Mouse (Mus musculus) neutrophil, adult 5-6 weeks (primary cell): Measurements from ENCODE around the gene Gm9970. TPM values are rescaled to one million over a fixed set of nuclear protein-coding genes. Genes with fewer than 3 reads are reported as not detected.

ENCODE experiments used
- ATAC-seq: fragments of 151-379, 151-347 bp; 2 replicates; pipeline ENCODE4 v1.8.0; 2017; ENCODE audit warnings: mild to moderate bottlenecking, moderate TSS enrichment; ENCODE audit not compliant: insufficient number of reproducible peaks, poor library complexity, low FRiP score, severe bottlenecking; ENCODE audit errors: extremely low read depth
- total RNA-seq: library from RNA; stranded (forward); fragments of 200-1000 nt; gene quantifications from 2 replicates; pipeline ENCODE4 v1.2.3, GENCODE M21; 2017

Gm9970 gene
- total RNA-seq, 1 experiment from 2014 or later: not detected

DNA sequence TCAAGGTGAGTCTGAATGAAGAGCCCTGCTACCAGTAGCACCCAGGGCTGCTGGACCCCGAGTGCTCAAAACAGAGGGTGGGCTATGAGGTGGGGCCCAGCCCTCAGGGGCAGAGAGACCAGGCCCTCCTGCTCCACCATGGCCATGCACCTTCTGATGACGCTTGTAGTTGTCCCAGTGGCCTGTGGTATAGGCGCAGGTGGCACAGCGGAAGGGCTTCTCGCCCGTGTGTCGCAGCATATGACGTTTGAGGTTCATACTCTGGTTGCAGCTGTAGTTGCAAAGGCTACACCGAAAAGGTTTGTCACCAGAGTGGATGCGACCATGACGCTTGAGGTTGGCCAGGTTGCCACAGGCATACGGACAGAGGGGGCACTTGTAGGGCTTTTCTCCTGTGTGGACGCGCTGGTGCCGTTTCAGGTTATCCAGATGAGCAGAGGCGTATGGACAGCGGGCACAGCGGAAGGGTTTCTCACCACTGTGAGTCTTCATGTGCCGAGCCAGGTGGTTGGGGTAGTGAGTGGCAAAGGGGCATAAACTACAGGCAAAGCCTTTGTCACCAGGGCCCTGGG, 41.6 kb downstream of the Gm9970 start:
- ATAC-seq: no peak

DNA sequence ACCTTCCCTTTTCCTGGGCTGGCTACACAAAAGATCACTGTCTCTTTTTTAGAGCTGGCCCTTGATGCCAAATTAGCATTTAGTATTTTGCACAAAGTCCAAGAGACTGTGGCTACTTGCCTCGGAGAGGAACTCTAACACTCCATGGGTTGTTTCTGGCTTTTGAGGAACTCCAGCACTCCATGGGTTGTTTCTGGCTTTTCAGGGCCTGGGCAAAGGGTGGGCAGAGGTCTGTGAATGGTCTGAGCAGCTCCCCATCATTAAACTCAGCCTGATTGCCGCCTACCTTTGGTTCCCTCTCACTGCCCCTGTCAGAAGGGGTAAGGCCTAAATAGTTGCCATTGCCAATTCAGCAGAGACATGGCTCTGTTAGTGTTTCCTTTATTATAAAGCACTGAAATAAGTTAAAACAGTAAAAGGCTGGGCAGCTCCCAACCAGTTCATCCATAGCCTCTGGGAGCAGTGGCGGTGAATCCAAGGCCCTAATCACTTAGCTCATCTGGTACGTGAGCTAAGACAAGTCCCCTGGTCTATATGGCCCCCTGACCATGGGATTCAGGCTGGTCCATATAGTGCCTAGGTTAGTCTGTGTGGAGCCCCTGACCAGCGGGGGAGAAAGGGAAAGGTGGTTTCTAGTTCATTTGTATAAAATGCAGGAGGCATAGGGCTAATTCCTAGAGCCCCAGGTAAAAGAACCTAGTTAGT, 42.3 kb downstream of the Gm9970 start:
- no peak for ATAC-seq

DNA sequence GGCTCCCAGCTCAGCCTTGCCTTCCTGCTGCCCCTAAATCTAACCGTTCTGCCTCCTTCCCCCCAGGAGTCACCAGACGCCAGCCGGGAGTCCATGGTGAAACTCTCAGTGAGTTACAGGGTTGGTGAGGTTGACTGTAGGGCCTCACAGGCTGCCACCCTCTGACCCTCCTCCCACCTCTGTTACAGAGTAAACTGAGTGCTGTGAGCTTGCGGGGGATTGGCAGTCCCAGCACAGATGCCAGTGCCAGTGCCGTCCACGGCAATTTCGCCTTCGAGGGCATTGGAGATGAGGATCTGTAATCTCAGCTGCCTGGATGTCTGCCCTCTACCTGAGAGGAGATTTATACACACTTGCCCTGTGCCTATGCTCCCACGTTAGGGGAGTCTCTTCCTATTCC, 42.9 kb downstream of the Gm9970 start:
- ATAC-seq: no peak

DNA sequence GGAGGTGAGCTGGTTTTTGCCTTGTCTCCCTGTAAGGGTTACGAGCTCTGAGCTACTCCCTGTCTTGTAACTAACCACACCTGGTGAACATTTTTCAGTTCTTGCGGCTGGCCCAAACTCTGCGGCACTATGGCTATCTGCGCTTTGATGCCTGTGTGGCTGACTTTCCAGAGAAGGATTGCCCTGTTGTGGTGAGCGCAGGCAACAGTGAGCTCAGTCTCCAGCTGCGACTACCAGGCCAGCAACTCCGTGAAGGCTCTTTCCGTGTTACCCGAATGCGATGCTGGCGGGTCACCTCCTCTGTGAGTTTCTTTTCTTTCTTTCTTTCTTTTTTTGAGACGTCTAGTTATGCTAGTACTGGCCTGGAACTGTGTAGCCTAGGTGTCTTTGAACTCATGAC, 44.0 kb downstream of the Gm9970 start:
- ATAC-seq: no peak

DNA sequence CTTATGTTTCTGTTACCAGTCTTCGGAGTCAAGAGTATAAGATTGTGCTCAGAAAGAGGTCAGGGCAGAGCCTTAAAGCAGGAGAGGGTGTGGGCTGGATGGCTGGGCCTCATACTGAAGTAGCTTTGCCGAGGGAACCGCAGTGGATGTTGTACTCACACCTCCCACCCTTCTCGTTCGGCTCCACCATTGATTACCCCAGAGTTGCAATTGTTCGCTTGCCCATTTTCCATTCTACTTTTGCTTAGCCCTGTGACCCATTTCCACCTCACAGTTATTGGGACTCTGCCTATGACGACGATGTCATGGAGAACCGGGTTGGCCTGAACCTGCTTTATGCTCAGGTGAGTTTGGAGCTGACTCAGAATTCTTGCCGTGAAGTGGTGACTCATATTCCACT, 44.8 kb downstream of the Gm9970 start:
- ATAC-seq: no peak

DNA sequence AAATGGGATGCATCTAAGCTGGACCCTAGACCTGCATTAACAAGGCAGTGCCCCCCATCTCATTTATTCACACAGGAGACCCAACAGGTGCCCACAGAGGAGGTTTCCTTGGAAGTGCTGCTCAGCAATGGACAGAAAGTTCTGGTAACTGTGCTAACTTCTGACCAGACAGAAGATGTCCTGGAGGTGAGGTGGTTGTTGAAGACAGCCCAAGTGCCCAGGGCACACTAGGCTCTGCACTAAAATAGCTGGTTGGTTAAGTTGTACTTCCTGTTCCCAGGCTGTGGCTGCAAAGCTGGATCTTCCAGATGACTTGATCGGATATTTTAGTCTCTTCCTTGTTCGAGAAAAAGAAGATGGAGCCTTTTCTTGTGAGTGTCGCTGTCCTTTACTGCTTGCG, 45.4 kb downstream of the Gm9970 start:
- no peak for ATAC-seq

DNA sequence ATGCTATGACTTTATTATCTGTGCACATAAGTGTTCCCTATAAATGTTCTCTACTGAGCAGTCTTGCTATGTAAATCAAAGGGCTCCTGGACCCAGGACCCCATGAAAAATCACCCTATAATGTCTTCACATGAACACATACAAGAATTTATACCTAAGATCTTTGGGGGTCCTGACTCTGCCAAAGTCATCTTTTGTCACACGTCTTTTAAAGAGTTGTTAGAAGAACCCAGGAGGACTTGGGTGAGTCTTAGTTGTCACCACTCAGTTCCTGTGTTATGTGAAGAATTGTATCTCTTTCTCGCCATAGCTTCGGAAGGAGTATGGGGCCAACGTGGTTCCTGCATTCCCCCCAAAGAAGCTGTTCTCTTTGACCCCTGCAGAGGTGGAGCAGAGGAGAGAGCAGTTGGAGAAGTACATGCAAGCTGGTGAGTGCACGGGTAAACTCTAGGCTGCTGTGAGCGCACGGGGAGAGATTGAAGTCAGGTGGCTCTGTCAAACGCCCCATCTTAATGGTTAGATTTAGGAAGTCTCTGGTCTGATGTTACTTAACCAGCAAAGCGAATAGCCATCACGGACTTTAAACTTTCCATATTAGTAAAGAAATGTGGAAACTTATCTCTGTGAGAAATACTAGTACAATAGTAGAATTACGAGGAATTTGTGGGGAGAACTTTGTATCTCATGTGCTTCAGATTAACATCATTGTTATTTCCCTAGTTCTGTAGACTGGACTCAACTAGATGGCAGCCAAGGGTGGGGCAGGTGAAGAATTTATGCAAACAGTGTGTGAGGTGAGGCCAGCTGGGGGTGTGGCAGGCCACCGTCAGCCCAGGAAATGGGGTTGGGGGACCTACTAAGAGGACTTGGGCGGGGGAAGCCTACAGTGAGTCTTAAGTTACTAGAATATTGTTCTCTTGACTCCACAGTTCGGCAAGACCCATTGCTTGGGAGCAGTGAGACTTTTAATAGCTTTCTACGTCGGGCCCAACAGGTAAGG, 46.2 kb downstream of the Gm9970 start:
- ATAC-seq: no peak

DNA sequence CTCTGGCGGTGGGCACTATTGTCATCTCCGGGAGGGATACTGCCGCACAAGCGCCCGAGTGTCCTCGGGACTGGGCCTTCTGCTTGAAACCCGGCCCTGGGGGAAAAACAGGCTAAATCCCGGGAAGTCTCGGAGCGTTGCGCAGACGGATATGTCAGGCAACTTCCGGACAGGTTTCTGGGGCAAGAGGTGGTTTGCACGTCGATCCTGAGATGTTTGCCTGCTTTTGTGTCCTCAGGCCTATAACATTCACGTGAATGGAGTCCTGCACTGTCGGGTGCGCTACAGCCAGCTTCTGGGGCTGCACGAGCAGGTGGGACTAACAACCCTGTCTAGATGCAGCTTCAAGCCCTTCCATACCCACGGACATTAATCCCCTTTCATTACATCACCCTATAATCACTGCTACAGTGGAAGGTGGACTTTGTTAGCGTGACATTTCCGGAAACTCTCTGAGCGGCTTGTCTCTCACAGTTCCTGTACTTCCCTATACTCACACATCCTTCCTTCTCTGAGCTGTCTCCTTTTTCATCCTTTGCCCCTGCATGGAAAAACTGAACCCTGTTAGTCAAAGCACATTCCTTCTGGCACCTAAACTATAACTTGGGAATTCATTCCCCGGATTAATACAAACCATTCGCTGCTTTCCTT, 47.3 kb downstream of the Gm9970 start:
- no peak for ATAC-seq

DNA sequence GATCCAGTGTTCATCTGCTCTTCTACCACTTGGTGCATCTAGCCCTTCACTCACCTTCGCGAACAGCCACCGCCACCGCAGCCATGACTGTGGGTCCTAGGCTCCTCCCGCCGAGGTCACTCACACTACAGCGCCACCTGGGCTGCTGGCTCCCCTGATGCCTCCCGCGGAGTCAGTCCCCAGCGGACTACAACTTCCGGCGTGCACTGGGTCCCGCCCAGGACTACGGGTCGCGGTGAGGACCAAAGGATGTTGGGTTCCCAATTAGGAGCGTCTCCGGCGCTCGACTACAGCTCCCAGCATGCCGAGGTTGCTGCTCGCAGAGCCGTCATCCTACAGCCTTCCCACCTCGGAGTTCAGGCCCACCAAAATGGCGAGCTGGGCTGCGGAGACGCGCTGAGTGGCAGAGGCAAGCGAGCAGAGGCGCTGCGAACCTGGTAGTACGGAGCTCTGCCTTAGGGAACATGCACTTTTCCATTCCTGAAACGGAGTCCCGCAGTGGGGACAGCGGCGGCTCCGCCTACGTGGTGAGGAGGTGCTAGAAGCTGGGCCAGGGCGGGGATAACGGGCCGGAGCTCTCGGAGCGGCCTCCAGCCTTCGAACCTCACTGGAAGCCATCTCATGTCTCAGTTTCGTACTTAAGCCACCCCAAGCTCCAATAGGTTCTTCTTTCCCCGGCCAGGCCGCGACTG, 47.9 kb downstream of the Gm9970 start, which contains the start of the genes Snx17 and Eif2b4:
TSS of gene Snx17 (plus strand) at position 289 of the 692 bp plus-strand sequence.
TSS of gene Eif2b4 (minus strand) at position 492 of the 692 bp plus-strand sequence.
- peak; percentile 95 for ATAC-seq

DNA sequence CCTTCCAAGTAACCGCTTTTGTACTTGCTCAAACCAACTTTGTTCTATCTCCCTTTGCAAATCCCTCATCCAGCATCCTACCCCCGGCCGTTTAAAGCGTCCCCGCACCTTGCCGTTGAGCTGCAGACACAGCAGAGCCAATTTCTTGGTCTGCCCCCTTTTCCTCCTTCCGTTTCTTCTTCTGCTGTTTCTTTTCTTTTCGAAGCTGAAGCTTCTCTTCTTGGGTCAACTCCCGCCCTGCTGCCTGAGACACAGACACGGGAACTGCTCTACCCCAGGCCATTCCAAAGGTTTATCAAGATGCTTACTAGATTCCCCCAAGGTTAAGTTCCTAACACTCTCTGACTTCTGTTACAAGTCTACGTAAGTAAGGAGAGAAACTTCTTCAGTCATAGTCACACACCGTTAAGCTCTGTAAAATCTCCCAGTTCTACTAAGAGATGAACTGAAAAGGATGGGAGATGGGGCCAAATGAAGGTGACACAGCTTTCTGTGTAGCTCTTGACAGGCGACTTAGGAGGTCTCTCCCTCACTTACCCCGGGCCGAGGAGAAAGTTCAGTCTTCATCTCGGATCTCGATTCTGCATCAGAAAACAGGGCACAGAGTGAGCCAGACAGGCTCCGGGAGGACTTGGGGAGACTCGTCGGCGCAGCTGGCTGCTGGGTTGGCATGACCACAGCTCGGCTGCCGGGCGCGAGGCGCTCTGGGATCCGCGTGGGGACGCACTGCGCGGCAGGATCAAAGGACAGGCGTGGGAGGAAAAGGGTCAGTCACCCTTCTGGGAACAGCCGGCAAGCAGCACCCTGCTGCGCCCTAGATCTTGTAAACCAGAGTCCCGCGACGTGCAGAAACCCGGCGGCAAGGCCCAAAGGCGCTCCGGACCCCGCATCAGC, 48.7 kb downstream of the Gm9970 start:
- no peak for ATAC-seq

Other genes with a start within 250 kb of the Gm9970 start
- 50.5 and 56.0 TPM in 2 replicates for gene Atraid, start 192.9 kb downstream of the Gm9970 start, total RNA-seq
- 2.4 and 5.0 TPM in 2 replicates for gene Slc5a6, start 192.3 kb downstream of the Gm9970 start, total RNA-seq
- gene Cad, start 186.5 kb downstream of the Gm9970 start, total RNA-seq: 10.6 and 19.6 TPM in 2 replicates
- gene Dnajc5g, start 134.9 kb downstream of the Gm9970 start, total RNA-seq: not detected in 2 replicates
- gene Slc30a3, start 133.0 kb downstream of the Gm9970 start, total RNA-seq: not detected in 2 replicates
- not detected in 2 replicates for gene Trim54, start 124.5 kb downstream of the Gm9970 start, total RNA-seq
- not detected in 2 replicates for gene Ucn, start 102.4 kb downstream of the Gm9970 start, total RNA-seq
- gene Mpv17, start 87.0 kb downstream of the Gm9970 start, total RNA-seq: 17.2 and 25.9 TPM in 2 replicates
- 2.8 and 3.6 TPM in 2 replicates for gene Gm29609, start 61.3 kb downstream of the Gm9970 start, total RNA-seq
- 86.1 and 86.9 TPM in 2 replicates for gene Gtf3c2, start 61.1 kb downstream of the Gm9970 start, total RNA-seq
- 41.3 and 46.7 TPM in 2 replicates for gene Snx17, start 48.0 kb downstream of the Gm9970 start, total RNA-seq
- 22.1 and 33.1 TPM in 2 replicates for gene Eif2b4, start 47.8 kb downstream of the Gm9970 start, total RNA-seq
- 18.8 and 21.6 TPM in 2 replicates for gene Zfp513, start 38.9 kb downstream of the Gm9970 start, total RNA-seq
- gene Ppm1g, start 20.5 kb downstream of the Gm9970 start, total RNA-seq: 116 and 124 TPM in 2 replicates
- 249 and 258 TPM in 2 replicates for gene Nrbp1, start 368 bp downstream of the Gm9970 start, total RNA-seq
- 17.8 and 18.7 TPM in 2 replicates for gene Krtcap3, start 10.5 kb upstream of the Gm9970 start, total RNA-seq
- 30.0 and 51.6 TPM in 2 replicates for gene Ift172, start 49.9 kb upstream of the Gm9970 start, total RNA-seq
- gene Fndc4, start 54.8 kb upstream of the Gm9970 start, total RNA-seq: not detected in 2 replicates
- not detected in 2 replicates for gene Gckr, start 56.2 kb upstream of the Gm9970 start, total RNA-seq
- gene Zfp512, start 211.2 kb upstream of the Gm9970 start, total RNA-seq: 38.9 and 42.7 TPM in 2 replicates
- gene 4930548H24Rik, start 244.5 kb upstream of the Gm9970 start, total RNA-seq: 0.86 and 1.2 TPM in 2 replicates